Mouse (Mus musculus) urinary bladder, adult 2 months (tissue): ENCODE data around the gene Slc25a27. TPM values are rescaled to one million over a fixed set of nuclear protein-coding genes. Genes with fewer than 3 reads are reported as not detected.

ENCODE experiments used
- polyA plus RNA-seq: library from polyadenylated mRNA; depleted of rRNA; stranded (reverse); fragments of >200 nt; gene quantifications from 2 replicates; pipeline ENCODE4 v1.2.3, GENCODE M21; 2012; rRNA removed

Slc25a27 gene
- polyA plus RNA-seq, 1 experiment, result 12.3 TPM

Other genes starting within 250 kb of the Slc25a27 start
- gene Mep1a, start 164.4 kb downstream of the Slc25a27 start, polyA plus RNA-seq, result not detected in 2 replicates
- gene Ankrd66, start 123.6 kb downstream of the Slc25a27 start, polyA plus RNA-seq, result 0.21 TPM in 2 replicates
- gene Pla2g7, start 99.1 kb downstream of the Slc25a27 start, polyA plus RNA-seq, result 52.2 and 55.9 TPM in 2 replicates
- 0.14 and 0.38 TPM in 2 replicates for gene Tdrd6, start 36.9 kb downstream of the Slc25a27 start, polyA plus RNA-seq
- 9.9 and 10.5 TPM in 2 replicates for gene Cyp39a1, start 211 bp upstream of the Slc25a27 start, polyA plus RNA-seq
- 10.2 and 14.4 TPM in 2 replicates for gene Rcan2, start 134.1 kb upstream of the Slc25a27 start, polyA plus RNA-seq